Mouse (Mus musculus) ES-E14 (cell line): ENCODE results near the gene Map4k3. TPM values are rescaled to one million over a fixed set of nuclear protein-coding genes. Genes with fewer than 3 reads are reported as not detected.
"Not testable (repeated sequence)": the region's sequence is repeated elsewhere in the genome, so short reads cannot be mapped to it uniquely, and the experiment has no call there.

Experiments
- DNase-seq: peaks from one replicate; pipeline ENCODE4 v3.0.0-alpha.2; 2013; ENCODE audit warnings: low read depth, low spot score
- H3K27ac ChIP-seq: 2 replicates; pipeline ENCODE4 v1.5.1; 2012; ENCODE audit warnings: low read depth, mild to moderate bottlenecking, low read length, moderate library complexity, mixed read lengths; ENCODE audit not compliant: poor library complexity, insufficient read depth, severe bottlenecking
- H3K36me3 ChIP-seq: 2 replicates; pipeline ENCODE4 v1.6.1; 2012; ENCODE audit warnings: mild to moderate bottlenecking, low read length, moderate library complexity, mixed read lengths; ENCODE audit not compliant: control insufficient read depth, poor library complexity, insufficient read depth, severe bottlenecking
- H3K4me1 ChIP-seq, 2 experiments: fragments of 150-350 bp in 1 of 2; sonication (generic) in 1 of 2; 2 replicates each; pipeline ENCODE4 v1.6.1; 2012; ENCODE audit warnings: low read length in 2 of 2, mild to moderate bottlenecking in 1 of 2, mixed read lengths in 1 of 2; ENCODE audit not compliant: control insufficient read depth in 2 of 2, insufficient read depth in 2 of 2, poor library complexity in 1 of 2
- H3K4me3 ChIP-seq, 2 experiments: fragments of 150-350 bp in 1 of 2; sonication (generic) in 1 of 2; 2 replicates each; pipeline ENCODE4 v1.5.1; 2012; ENCODE audit warnings: low read length in 2 of 2, low read depth in 1 of 2, mild to moderate bottlenecking in 1 of 2, mixed read lengths in 1 of 2; ENCODE audit not compliant: insufficient read depth in 1 of 2, poor library complexity in 1 of 2, severe bottlenecking in 1 of 2
- H3K9ac ChIP-seq: 2 replicates; pipeline ENCODE4 v1.6.1; 2012; ENCODE audit warnings: low read depth, mild to moderate bottlenecking, low read length, mixed read lengths; ENCODE audit not compliant: poor library complexity, insufficient read depth, severe bottlenecking
- H3K9me3 ChIP-seq: fragments of 150-350 bp; sonication (generic); 2 replicates; pipeline ENCODE4 v1.6.1; 2012; ENCODE audit warnings: low read depth, mild to moderate bottlenecking, low read length; ENCODE audit not compliant: control insufficient read depth, insufficient read depth
- CHD2 ChIP-seq: IDR thresholded peaks from 2 replicates; pipeline ENCODE4 v1.6.1; 2014; ENCODE audit warnings: mild to moderate bottlenecking, low read depth, low read length, inconsistent platforms
- HCFC1 ChIP-seq: IDR thresholded peaks from 2 replicates; pipeline ENCODE4 v1.6.1; 2012; ENCODE audit warnings: low read length, inconsistent platforms, borderline replicate concordance; ENCODE audit not compliant: insufficient read depth
- MAFK ChIP-seq: IDR thresholded peaks from 2 replicates; pipeline ENCODE4 v1.6.1; 2014; ENCODE audit warnings: mild to moderate bottlenecking, low read depth, low read length, inconsistent platforms; ENCODE audit not compliant: insufficient read depth
- ZC3H11A ChIP-seq: IDR thresholded peaks from 2 replicates; pipeline ENCODE4 v1.6.1; 2012; ENCODE audit warnings: low read depth, mild to moderate bottlenecking, inconsistent platforms, low read length, borderline replicate concordance
- ZNF384 ChIP-seq: IDR thresholded peaks from 2 replicates; pipeline ENCODE4 v1.6.1; 2012; ENCODE audit warnings: low read depth, low read length, inconsistent platforms
- in situ Hi-C, 2 experiments: fragments of 600-800 bp; cut with MboI; formaldehyde crosslinking; loops; one replicate each; pipeline ENCODE4 v1.15.1; 2025; ENCODE audit warnings: low sequenced_read_pairs in 2 of 2, inconsistent platforms in 1 of 2; ENCODE audit not compliant: unreplicated experiment in 2 of 2
- total RNA-seq: library from RNA; depleted of rRNA; stranded (reverse); fragments of 300-350 nt; gene quantifications from 2 replicates; pipeline ENCODE4 v1.2.3, GENCODE M21; 2012

The Map4k3 gene
- total RNA-seq, 1 experiment = 22.3 TPM

- in situ Hi-C loops = no loop called here
- H3K9ac ChIP-seq = no peak overlapping the region
- no peaks in the 10 kb centered on the region for H3K4me1 ChIP-seq
- H3K4me3 ChIP-seq = no peak overlapping the region
- no peak for DNase-seq
- 0 out of 2 replicates have a peak, but pooled peaks cover 1% of the 10 kb centered on the region for H3K9me3 ChIP-seq
- no peaks in the 10 kb centered on the region; the same call in 1 of the 2 replicates for H3K36me3 ChIP-seq
- TF ChIP-seq ZNF384 (no peak), MAFK (no peak), ZC3H11A (no peak), HCFC1 (no peak), CHD2 (no peak)
- H3K27ac ChIP-seq = no peak overlapping the region
These were observed 159.8 kb downstream of the Map4k3 start for GRCm38 (mm10) chr17:80568441-80568840.

GRCm38 (mm10) chr17:80564611-80564924 lies 163.7 kb downstream of the Map4k3 start:
- Histone ChIP-seq H3K27ac (no peak overlapping the region), H3K4me3 (no peak overlapping the region), H3K9me3 (0 out of 2 replicates have a peak, but pooled peaks cover 1% of the 10 kb centered on the region), H3K4me1 (peaks cover 3 to 4% of the 10 kb centered on the region in 2 experiments; a peak in 2 of 4 replicates), H3K9ac (no peak overlapping the region), H3K36me3 (no peaks in the 10 kb centered on the region; the same call in 1 of the 2 replicates)
- DNase-seq = no peak
- in situ Hi-C loops = no loop called here
- no peak for TF ChIP-seq ZC3H11A
- TF ChIP-seq HCFC1 = no peak
- TF ChIP-seq CHD2 = no peak
- TF ChIP-seq ZNF384 = no peak
- no peak for TF ChIP-seq MAFK

- H3K27ac ChIP-seq, H3K9ac ChIP-seq, in situ Hi-C loops, H3K9me3 ChIP-seq, H3K4me1 ChIP-seq, H3K36me3 ChIP-seq, H3K4me3 ChIP-seq, DNase-seq: not testable (repeated sequence)
These were observed 164.3 kb downstream of the Map4k3 start for GRCm38 (mm10) chr17:80563762-80564610.

- DNase-seq = peak; percentile 58
- H3K36me3 ChIP-seq = no peaks in the 10 kb centered on the region; the same call in 1 of the 2 replicates
- no peak overlapping the region for H3K9ac ChIP-seq
- in situ Hi-C loops = no loop called here
- peaks cover 3 to 7% of the 10 kb centered on the region in 2 experiments; a peak in 2 of 4 replicates for H3K4me1 ChIP-seq
- H3K9me3 ChIP-seq = 0 out of 2 replicates have a peak, but pooled peaks cover 1% of the 10 kb centered on the region
- TF ChIP-seq MAFK = no peak
- no peak for TF ChIP-seq CHD2
- no peak for TF ChIP-seq ZC3H11A
- TF ChIP-seq ZNF384 = no peak
- no peak for TF ChIP-seq HCFC1
- H3K4me3 ChIP-seq = no peak overlapping the region
- no peak overlapping the region for H3K27ac ChIP-seq
These were observed 165.5 kb downstream of the Map4k3 start for GRCm38 (mm10) chr17:80562792-80563191.
